8 mouse cellular contexts compared by ENCODE assay signal in the genomic region with DNA sequence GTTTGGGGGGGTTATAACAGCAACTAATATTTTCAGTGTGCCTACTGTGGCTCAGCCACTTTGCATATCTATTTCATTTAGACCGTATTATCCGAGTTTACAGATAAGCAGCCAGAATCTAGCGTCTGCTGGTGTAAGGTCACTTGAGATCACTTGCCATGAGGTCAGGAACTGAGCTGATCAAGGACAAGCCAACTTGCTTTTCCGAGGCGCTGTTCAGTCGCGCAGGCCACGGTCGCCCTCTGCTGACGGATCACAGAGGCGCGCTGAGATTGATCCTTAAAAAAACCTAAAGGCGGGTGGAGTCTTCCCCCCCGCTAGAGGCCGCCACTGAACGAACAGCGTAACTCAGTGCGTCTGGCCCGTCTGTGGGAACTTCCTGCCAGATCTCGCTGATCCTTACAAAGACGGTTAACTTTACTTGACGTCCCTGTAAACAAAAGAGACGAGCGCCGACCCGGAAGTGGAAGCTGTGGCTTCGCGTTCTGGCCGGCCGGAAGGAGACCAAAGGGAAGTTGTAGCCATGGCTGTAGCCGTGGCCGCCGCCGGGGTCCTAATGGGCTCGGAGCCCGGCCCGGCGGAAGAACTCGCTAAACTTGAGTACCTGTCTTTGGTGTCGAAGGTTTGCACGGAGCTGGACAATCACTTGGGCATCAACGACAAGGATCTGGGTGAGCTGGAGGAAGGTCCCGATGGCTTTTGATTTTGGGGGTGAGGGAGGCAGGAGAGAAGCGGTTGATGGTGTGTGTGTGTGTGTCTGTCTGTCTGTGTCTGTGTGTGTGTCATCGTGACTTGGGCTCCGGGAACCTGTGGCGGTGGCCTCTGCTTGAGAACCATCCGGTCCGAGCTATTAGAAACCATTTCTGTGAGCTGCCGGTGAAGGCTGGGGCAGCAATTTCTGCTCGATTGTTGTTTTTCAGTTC. TPM values are rescaled to one million over a fixed set of nuclear protein-coding genes. Genes with fewer than 3 reads are reported as not detected.
A peak's percentile ranks its signal among the peaks of the same experiment; 100 is the strongest.
DNase-seq lines count a peak whose midpoint lies in the region; ATAC-seq and TF ChIP-seq lines count a peak whose summit lies in the region.

A gene (plus strand): TSS at position 402 of the 923 bp plus-strand sequence.

- peak within 1 kb of the TSS; percentile 85 for H3K9ac ChIP-seq in ES-E14 (ENCODE audit: insufficient read depth, low read depth, low read length, poor library complexity, severe bottlenecking)
- peak within 1 kb of the TSS; percentile 83 for H3K9ac ChIP-seq in forebrain, embryonic 15.5 days (replicated peaks)

- peak; percentile 98 for DNase-seq in ES-E14 (ENCODE audit: low read depth, low spot score)
- peak; percentile 98 for DNase-seq in cerebellum, adult 11-12 months
- DNase-seq in heart, postnatal 25 days (ENCODE audit: low spot score): peak; percentile 96
- DNase-seq in layer of hippocampus, adult 18-20 months (ENCODE audit: low spot score in 2 of 2): peak; percentile 97 to 99
- DNase-seq in lung, adult 2 months: peak; percentile 97
- DNase-seq in thymus, adult 18-20 months: peak; percentile 90 to 94

- H3K9me3 ChIP-seq in ES-E14 (ENCODE audit: control insufficient read depth, insufficient read depth, low read depth, low read length): no peaks in the 10 kb centered on the region
- H3K9me3 ChIP-seq in forebrain, embryonic 15.5 days: no peaks in the 10 kb centered on the region

- TF ChIP-seq POLR2A in lung, adult 2 months (IDR thresholded peaks at IDR 0.05; ENCODE audit: borderline replicate concordance, extremely low read depth, low read depth, low read length): peak; percentile 53; the same call in 1 of the 2 replicates

- H3K27me3 ChIP-seq in forebrain, embryonic 15.5 days: no peaks in the 10 kb centered on the region

- H3K27ac ChIP-seq in ES-E14 (ENCODE audit: insufficient read depth, low read depth, low read length, poor library complexity, severe bottlenecking): peak within 1 kb of the TSS; percentile 46; the same call in 1 of the 2 replicates
- H3K27ac ChIP-seq in forebrain, embryonic 15.5 days (replicated peaks): peak within 1 kb of the TSS; percentile 78

- in situ Hi-C loops in ES-E14 (cut with MboI; ENCODE audit: low sequenced_read_pairs in 2 of 2, unreplicated experiment in 2 of 2): loop anchor here (5.0 kb wide), 1 partner anchor 70 kb away; no protein-coding TSS in a partner anchor

- peak; percentile 98 for ATAC-seq in forebrain, embryonic 15.5 days (replicated peaks)
- peak; percentile 98 for ATAC-seq in neutrophil, adult 5-6 weeks (ENCODE audit: extremely low read depth, insufficient number of reproducible peaks, low FRiP score, poor library complexity, severe bottlenecking)

- peak within 1 kb of the TSS; percentile 78 to 86 for H3K4me3 ChIP-seq in ES-E14 (ENCODE audit: insufficient read depth in 1 of 2, low read depth in 1 of 2, low read length in 2 of 2, poor library complexity in 1 of 2, severe bottlenecking in 1 of 2)
- peak within 1 kb of the TSS; percentile 89 for H3K4me3 ChIP-seq in forebrain, embryonic 15.5 days
- H3K4me3 ChIP-seq in lung, adult 2 months (replicated peaks; ENCODE audit: extremely low read depth, low read depth, low read length): peak within 1 kb of the TSS; percentile 94

- peak within 1 kb of the TSS; percentile 77 for H3K4me2 ChIP-seq in forebrain, embryonic 15.5 days (replicated peaks)

- WGBS in forebrain, embryonic 15.5 days: under 1% methylated on average over 51 of the region's 51 CpGs
- under 1% methylated on average over 51 of the region's 51 CpGs for WGBS in lung, adult 2 months

- H3K36me3 ChIP-seq in ES-E14 (ENCODE audit: control insufficient read depth, insufficient read depth, low read length, poor library complexity, severe bottlenecking): peaks cover 12% of the 10 kb centered on the region
- peaks cover 27% of the 10 kb centered on the region for H3K36me3 ChIP-seq in forebrain, embryonic 15.5 days

- H3K4me1 ChIP-seq in ES-E14 (ENCODE audit: control insufficient read depth in 2 of 2, insufficient read depth in 2 of 2, low read length in 2 of 2, poor library complexity in 1 of 2): peaks cover 0 to 2% of the 10 kb centered on the region in 2 experiments; a peak in 1 of 4 replicates
- H3K4me1 ChIP-seq in forebrain, embryonic 15.5 days: peaks cover 15% of the 10 kb centered on the region
- peaks cover 5% of the 10 kb centered on the region; the same call in 1 of the 2 replicates for H3K4me1 ChIP-seq in lung, adult 2 months (ENCODE audit: control insufficient read depth, insufficient read depth, low read length)

- intact Hi-C loops in heart, postnatal 25 days (cut with DNase I): loop anchor here (1.0 to 10.0 kb wide), 2 partner anchors 73 to 278 kb away; no protein-coding TSS in a partner anchor

- TF ChIP-seq CTCF in lung, adult 2 months (IDR thresholded peaks at IDR 0.05; ENCODE audit: insufficient read depth, low read length): peak; percentile 80

TF ChIP-seq in ES-E14, 5 proteins besides CTCF, POLR2A, EP300 and RAD21:
- TF ChIP-seq HCFC1 (IDR thresholded peaks at IDR 0.05; ENCODE audit: borderline replicate concordance, insufficient read depth, low read length) (peak; percentile 85), ZC3H11A (IDR thresholded peaks at IDR 0.05; ENCODE audit: borderline replicate concordance, low read depth, low read length) (peak; percentile 97), MAFK (IDR thresholded peaks at IDR 0.05; ENCODE audit: insufficient read depth, low read depth, low read length) (no peak), CHD2 (IDR thresholded peaks at IDR 0.05; ENCODE audit: low read depth, low read length) (0 out of 2 replicates have a peak, but pooled peaks have one; percentile 40), ZNF384 (IDR thresholded peaks at IDR 0.05; ENCODE audit: low read depth, low read length) (peak; percentile 94)
TF ChIP-seq in ES-E14: peak in this region for 4.

RNA-seq across cellular contexts. Expression of the gene that starts here (rescaled TPM):
- total RNA-seq in ES-E14 (2012; rRNA removed): 43.6 and 51.7 TPM in 2 replicates
- polyA plus RNA-seq in forebrain, embryonic 15.5 days (2015; fragmentation: Nextera tagmentation; extraction: Ambion mirVana): 39.3 and 40.0 TPM in 2 replicates
- 10 to 100 TPM; 14.2 to 16.4 TPM for total RNA-seq in heart, postnatal 25 days (2021)
- total RNA-seq in layer of hippocampus, adult 18-20 months (2021): 10 to 100 TPM; 35.2 to 35.9 TPM
- polyA plus RNA-seq in lung, adult 2 months (2012; rRNA removed): 9.8 and 13.1 TPM in 2 replicates
- 60.8 and 61.8 TPM in 2 replicates for total RNA-seq in neutrophil, adult 5-6 weeks (2017)

Comparison
In these comparisons a context has a peak if more than half of its experiments do, and no peak if none do; other contexts are left out.
1. Peak in every context shown above with its lines: DNase-seq, ATAC-seq, H3K4me3 ChIP-seq and H3K27ac ChIP-seq.